Mouse (Mus musculus) Patski (cell line): ENCODE data around the gene Ube2f. TPM values are rescaled to one million over a fixed set of nuclear protein-coding genes. Genes with fewer than 3 reads are reported as not detected.

ENCODE experiments used
- ATAC-seq: fragments of 100-300 bp; one replicate; pipeline ENCODE4 v1.8.0; 2021
- CTCF ChIA-PET: fragments of 350-600 bp; sonication (Branson Sonifier 250); formaldehyde crosslinking; loops from one replicate; lab custom pipeline; 2022; ENCODE audit warnings: inconsistent platforms; lab: Charles Lee
- POLR2A ChIA-PET: fragments of 350-600 bp; sonication (Branson Sonifier 250); formaldehyde crosslinking; loops from one replicate; lab custom pipeline; 2022; ENCODE audit warnings: antibody characterized with exemption, inconsistent platforms; lab: Charles Lee
- DNase-seq: peaks from one replicate; pipeline ENCODE4 v3.0.0-alpha.2; 2011; ENCODE audit warnings: low read depth, low spot score
- H3K27me3 ChIP-seq: fragments of 371-371 bp; one replicate; pipeline ENCODE4 v1.5.1; 2021
- CTCF ChIP-seq: fragments of 100-300 bp; IDR thresholded peaks from one replicate; pipeline ENCODE4 v1.5.1; 2021
- in situ Hi-C: fragments of 300-500 bp; cut with MboI; formaldehyde crosslinking; loops from 3 replicates; pipeline ENCODE4 v1.11.1; 2018; ENCODE audit warnings: low pct_unique_long_range_greater_than_20kb, mixed read lengths
- polyA plus RNA-seq: library from polyadenylated mRNA; unstranded; gene quantifications from one replicate; pipeline ENCODE4 v1.2.3, GENCODE M21; 2021

The Ube2f gene
- 94.5 TPM for polyA plus RNA-seq

- in situ Hi-C loops, result loop anchor here (5.0 to 10.0 kb wide), 2 partner anchors 43 to 275 kb away; no protein-coding TSS in a partner anchor
- DNase-seq, result peak; percentile 92
Observed at GRCm38 (mm10) chr1:91249564-91250414, at the start of gene Ube2f. Gene Ube2f, plus strand, starts transcription at chr1:91250304.

GRCm38 (mm10) chr1:91201122-91201521 lies 49.0 kb upstream of the Ube2f start:
- no peak for TF ChIP-seq CTCF
- CTCF ChIA-PET, result no interaction called here
- POLR2A ChIA-PET, result interaction anchor here (0.7 kb wide), 1 partner anchor 50 kb away, joined by 3 read pairs; no protein-coding TSS in a partner anchor
- no peak for ATAC-seq
- no peaks in the 10 kb centered on the region for H3K27me3 ChIP-seq
- in situ Hi-C loops, result no loop called here
- no peak for DNase-seq

More at GRCm38 (mm10) chr1:91249564-91250414, at the start of gene Ube2f:
- CTCF ChIA-PET, result interaction anchor here (0.7 to 1.1 kb wide), 2 partner anchors 8 to 50 kb away, joined by 3 to 4 read pairs; no protein-coding TSS in a partner anchor
- ATAC-seq, result peak; percentile 90
- POLR2A ChIA-PET, result interaction anchor here (0.7 to 3.5 kb wide), 9 partner anchors 12 to 192 kb away, joined by 3 to 14 read pairs (median 3); partner anchors contain the start of gene Scly
- no peaks in the 10 kb centered on the region for H3K27me3 ChIP-seq
- TF ChIP-seq CTCF, result peak; percentile 57

- ChIA-PET POLR2A (no interaction called here), CTCF (no interaction called here)
- DNase-seq (no peak), ATAC-seq (no peak)
- in situ Hi-C loops, result no loop called here
- H3K27me3 ChIP-seq, result no peaks in the 10 kb centered on the region
- TF ChIP-seq CTCF, result no peak
Observed at GRCm38 (mm10) chr1:91204221-91204765, 45.8 kb upstream of the Ube2f start.

GRCm38 (mm10) chr1:91205651-91206050 lies 44.5 kb upstream of the Ube2f start:
- in situ Hi-C loops, result no loop called here
- no peak for ATAC-seq
- TF ChIP-seq CTCF, result no peak
- ChIA-PET POLR2A (no interaction called here), CTCF (no interaction called here)
- no peak for DNase-seq
- H3K27me3 ChIP-seq, result no peaks in the 10 kb centered on the region

GRCm38 (mm10) chr1:91206336-91206735 lies 43.8 kb upstream of the Ube2f start:
- in situ Hi-C loops, result no loop called here
- TF ChIP-seq CTCF, result no peak
- POLR2A ChIA-PET, result interaction anchor here (0.8 kb wide), 1 partner anchor 21 kb away, joined by 3 read pairs; no protein-coding TSS in a partner anchor
- no peak for DNase-seq
- ATAC-seq, result no peak
- CTCF ChIA-PET, result no interaction called here
- no peaks in the 10 kb centered on the region for H3K27me3 ChIP-seq

- ChIA-PET CTCF (interaction anchor here (1.7 kb wide), 1 partner anchor 14 kb away, joined by 5 read pairs; no protein-coding TSS in a partner anchor), POLR2A (interaction anchor here (0.8 kb wide), 1 partner anchor 22 kb away, joined by 3 read pairs; no protein-coding TSS in a partner anchor)
- in situ Hi-C loops, result no loop called here
- no peak for ATAC-seq
- no peaks in the 10 kb centered on the region for H3K27me3 ChIP-seq
- DNase-seq, result no peak
- TF ChIP-seq CTCF, result no peak
Observed at GRCm38 (mm10) chr1:91206873-91207272, 43.2 kb upstream of the Ube2f start.

- ChIA-PET CTCF (interaction anchor here (1.2 to 1.7 kb wide), 3 partner anchors 13 to 21 kb away, joined by 3 to 5 read pairs (median 4); no protein-coding TSS in a partner anchor), POLR2A (no interaction called here)
- DNase-seq, result no peak
- in situ Hi-C loops, result no loop called here
- H3K27me3 ChIP-seq, result no peaks in the 10 kb centered on the region
- TF ChIP-seq CTCF, result no peak
- no peak for ATAC-seq
Observed at GRCm38 (mm10) chr1:91207334-91208074, 42.6 kb upstream of the Ube2f start.

GRCm38 (mm10) chr1:91209343-91209742 lies 40.8 kb upstream of the Ube2f start:
- no peak for DNase-seq
- no peak for ATAC-seq
- ChIA-PET CTCF (interaction anchor here (1.5 to 2.1 kb wide), 4 partner anchors 16 to 235 kb away, joined by 3 to 5 read pairs (median 5); no protein-coding TSS in a partner anchor), POLR2A (interaction anchor here (1.0 kb wide), 1 partner anchor 10 kb away, joined by 3 read pairs; no protein-coding TSS in a partner anchor)
- H3K27me3 ChIP-seq, result no peaks in the 10 kb centered on the region
- TF ChIP-seq CTCF, result no peak
- in situ Hi-C loops, result no loop called here

GRCm38 (mm10) chr1:91209785-91210184 lies 40.3 kb upstream of the Ube2f start:
- TF ChIP-seq CTCF, result no peak
- in situ Hi-C loops, result no loop called here
- ATAC-seq, result peak; percentile 58

GRCm38 (mm10) chr1:91211099-91211498 lies 39.0 kb upstream of the Ube2f start:
- no peak for DNase-seq
- in situ Hi-C loops, result no loop called here
- POLR2A ChIA-PET, result interaction anchor here (1.0 to 1.3 kb wide), 2 partner anchors 37 to 39 kb away, joined by 3 to 4 read pairs; partner anchors contain the start of gene Ube2f
- no peak for ATAC-seq
- no peaks in the 10 kb centered on the region for H3K27me3 ChIP-seq
- CTCF ChIA-PET, result interaction anchor here (0.6 to 2.1 kb wide), 4 partner anchors 30 to 237 kb away, joined by 3 to 5 read pairs (median 4); no protein-coding TSS in a partner anchor
- no peak for TF ChIP-seq CTCF

More at GRCm38 (mm10) chr1:91209785-91210184, 40.3 kb upstream of the Ube2f start:
- ChIA-PET POLR2A (interaction anchor here (1.0 kb wide), 1 partner anchor 10 kb away, joined by 3 read pairs; no protein-coding TSS in a partner anchor), CTCF (interaction anchor here (1.5 to 2.1 kb wide), 4 partner anchors 17 to 236 kb away, joined by 3 to 5 read pairs (median 5); no protein-coding TSS in a partner anchor)
- DNase-seq, result peak; percentile 57
- no peaks in the 10 kb centered on the region for H3K27me3 ChIP-seq
